Mouse (Mus musculus): ENCODE data around the gene Rnf121.

DNA sequence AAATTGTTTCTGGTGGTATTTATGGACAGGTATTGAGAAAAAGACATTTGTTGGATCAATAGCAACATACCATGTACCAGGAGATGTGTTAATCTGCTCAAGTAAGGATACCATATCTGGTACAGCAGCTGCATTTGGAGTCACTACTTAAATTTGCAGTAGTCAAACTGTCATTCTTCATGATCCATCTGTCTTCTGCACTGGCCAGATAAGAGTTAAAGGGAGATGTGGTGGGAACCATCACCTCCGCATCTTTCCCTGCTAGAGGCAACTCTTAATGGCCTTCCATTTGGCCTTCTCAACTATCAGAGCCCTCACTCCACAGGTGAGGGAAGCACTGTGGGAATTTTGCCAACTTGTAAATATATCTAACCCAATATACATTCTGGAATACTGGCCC, 58.7 kb downstream of the Rnf121 start:
- no peak for TF ChIP-seq CTCF (IDR thresholded peaks at IDR 0.05)
- TF ChIP-seq EP300 (IDR thresholded peaks at IDR 0.05) = no peak

All from lung, postnatal 0 days (tissue).